Mouse (Mus musculus) kidney, postnatal 14 days (tissue): Measurements from ENCODE around the gene Trap1.
"Not testable (repeated sequence)": the region's sequence is repeated elsewhere in the genome, so short reads cannot be mapped to it uniquely, and the experiment has no call there.

Source experiments
- DNase-seq: peaks from one replicate; pipeline ENCODE4 v3.0.0; 2022; ENCODE audit warnings: mixed read lengths

Trap1 gene

GRCm38 (mm10) chr16:4035575-4035974 lies 42.1 kb downstream of the Trap1 start:
- no peak for DNase-seq

- DNase-seq: no peak
These were observed 43.2 kb downstream of the Trap1 start for GRCm38 (mm10) chr16:4034476-4034875.

- no peak for DNase-seq
These were observed 43.7 kb downstream of the Trap1 start for GRCm38 (mm10) chr16:4033971-4034370.

GRCm38 (mm10) chr16:4032341-4032748 lies 45.3 kb downstream of the Trap1 start:
- DNase-seq: no peak

GRCm38 (mm10) chr16:4031441-4032274 lies 46.0 kb downstream of the Trap1 start:
- DNase-seq: peak; percentile 51

- no peak for DNase-seq
These were observed 47.1 kb downstream of the Trap1 start for GRCm38 (mm10) chr16:4030501-4030900.

GRCm38 (mm10) chr16:4029371-4029841 lies 48.2 kb downstream of the Trap1 start:
- peak; percentile 94 for DNase-seq

GRCm38 (mm10) chr16:4027211-4027610 lies 50.4 kb downstream of the Trap1 start:
- DNase-seq: peak; percentile 70

- DNase-seq: no peak
These were observed 51.0 kb downstream of the Trap1 start for GRCm38 (mm10) chr16:4026672-4027071.

GRCm38 (mm10) chr16:4022719-4023118 lies 54.9 kb downstream of the Trap1 start:
- DNase-seq: no peak

GRCm38 (mm10) chr16:4021241-4021640 lies 56.4 kb downstream of the Trap1 start:
- no peak for DNase-seq

- not testable (repeated sequence) for DNase-seq
These were observed 60.2 kb downstream of the Trap1 start for GRCm38 (mm10) chr16:4017466-4017865.

- DNase-seq: not testable (repeated sequence)
These were observed 60.8 kb downstream of the Trap1 start for GRCm38 (mm10) chr16:4016786-4017185.

GRCm38 (mm10) chr16:4014040-4014668 lies 63.5 kb downstream of the Trap1 start:
- DNase-seq: no peak

GRCm38 (mm10) chr16:4012882-4013570 lies 64.6 kb downstream of the Trap1 start:
- no peak for DNase-seq

GRCm38 (mm10) chr16:4003489-4004398 lies 73.9 kb downstream of the Trap1 start, which contains the start of gene Slx4:
Gene Slx4, minus strand, starts transcription at chr16:4003770.
- DNase-seq: peak; percentile 98
